Mouse (Mus musculus): ENCODE measurements around the gene Prx. TPM values are rescaled to one million over a fixed set of nuclear protein-coding genes. Genes with fewer than 3 reads are reported as not detected.
"Not testable (repeated sequence)": the region's sequence is repeated elsewhere in the genome, so short reads cannot be mapped to it uniquely, and the experiment has no call there.

Gene Prx
- polyA plus RNA-seq, 1 experiment from 2014 or later = 2.9 TPM

DNA sequence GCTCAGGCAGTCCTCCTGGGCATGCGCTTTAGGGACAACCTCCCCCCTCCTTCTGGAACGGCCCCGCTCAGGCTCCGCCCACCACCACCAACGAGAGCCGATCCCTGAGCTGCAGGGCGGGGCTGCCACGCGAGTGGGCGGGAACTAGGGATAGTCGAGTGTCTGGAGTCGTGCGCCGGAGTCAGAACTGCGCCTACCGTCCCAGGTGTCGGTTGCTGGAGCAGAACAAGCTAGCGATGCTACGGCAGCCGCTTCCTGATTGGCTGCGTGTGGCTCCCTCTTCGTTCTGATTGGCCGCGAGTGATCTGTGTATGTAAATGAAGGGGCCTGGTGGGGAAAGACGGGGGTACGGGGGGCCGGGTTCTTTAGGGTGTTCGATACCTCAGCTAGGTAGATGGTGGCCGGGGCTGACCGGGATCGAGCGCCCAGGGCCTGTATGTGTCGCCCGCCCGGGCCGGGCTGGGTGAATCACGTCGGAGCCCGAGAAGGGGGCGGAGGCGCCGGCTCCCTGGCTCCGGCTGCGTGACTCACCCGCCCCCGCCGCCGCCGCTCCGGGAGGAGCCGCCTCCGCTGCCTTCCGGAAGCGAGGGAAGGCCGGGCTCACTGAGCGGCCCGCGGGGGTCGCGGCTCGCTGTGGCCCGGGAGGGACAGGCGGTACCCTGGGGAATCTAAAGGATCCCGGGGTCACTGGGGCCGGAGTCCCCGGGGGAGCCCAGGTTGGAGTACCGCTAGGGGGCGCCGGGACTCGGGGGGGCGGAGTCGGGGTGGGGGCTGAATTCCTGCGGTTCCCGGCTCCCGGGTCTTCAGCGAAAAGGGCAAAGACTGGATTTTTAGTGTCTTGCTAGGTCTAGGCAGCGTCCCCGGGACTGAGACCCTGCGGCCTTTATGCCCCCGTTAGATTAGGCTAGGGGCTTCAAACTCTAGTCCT lies 12.1 kb upstream of the Prx start, which contains the start of gene Sertad1:
Gene Sertad1 (plus strand): TSS at position 141 of the 928 bp plus-strand sequence.
- Histone ChIP-seq H3K9ac (peak within 1 kb of the TSS; percentile 71), H3K4me3 (replicated peaks) (peak within 1 kb of the TSS; percentile 77), H3K27me3 (peaks cover 18% of the 10 kb centered on the region), H3K4me2 (peak within 1 kb of the TSS; percentile 65), H3K27ac (peak within 1 kb of the TSS; percentile 93), H3K9me3 (no peaks in the 10 kb centered on the region), H3K36me3 (replicated peaks) (no peaks in the 10 kb centered on the region), H3K4me1 (peaks cover 25% of the 10 kb centered on the region)
- under 1% methylated on average over 65 of the region's 80 CpGs for WGBS
- ATAC-seq (ENCODE audit: low FRiP score) = peak; percentile 97

DNA sequence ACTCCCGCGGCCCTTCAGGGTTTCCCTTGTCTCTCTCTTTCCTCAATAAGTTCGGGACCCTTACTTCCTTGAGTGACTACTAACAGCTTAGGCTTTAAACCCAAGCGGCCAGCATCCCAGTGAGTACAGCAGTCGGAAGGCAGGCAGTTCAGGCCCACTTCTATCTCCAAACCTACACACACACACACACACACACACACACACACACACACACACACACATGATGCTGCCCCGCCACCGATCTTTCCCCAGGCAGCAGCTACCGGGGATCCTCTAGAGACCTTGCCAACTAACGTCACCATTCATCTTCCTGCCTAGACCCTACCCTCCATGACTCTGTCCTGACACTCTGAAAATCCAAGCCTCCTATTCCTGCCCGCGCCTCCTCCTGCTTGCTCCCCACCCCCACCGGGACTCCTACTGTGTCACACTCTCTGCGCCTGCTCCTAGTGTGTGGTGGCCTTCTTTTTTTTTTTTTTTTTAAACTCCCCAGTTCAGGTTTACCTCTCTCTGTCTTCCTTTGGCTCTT lies 11.3 kb upstream of the Prx start:
- H3K9me3 ChIP-seq = no peaks in the 10 kb centered on the region
- peak overlapping the region; percentile 71 for H3K9ac ChIP-seq
- 2% methylated on average over 13 of the region's 13 CpGs for WGBS
- H3K27ac ChIP-seq = peak overlapping the region; percentile 93
- no peaks in the 10 kb centered on the region for H3K36me3 ChIP-seq (replicated peaks)
- peaks cover 18% of the 10 kb centered on the region for H3K27me3 ChIP-seq
- H3K4me3 ChIP-seq (replicated peaks) = peak overlapping the region; percentile 77
- peaks cover 25% of the 10 kb centered on the region for H3K4me1 ChIP-seq
- H3K4me2 ChIP-seq = peak overlapping the region; percentile 65
- no peak for ATAC-seq (ENCODE audit: low FRiP score)

- Histone ChIP-seq H3K4me1 (peaks cover 25% of the 10 kb centered on the region), H3K27me3 (peaks cover 18% of the 10 kb centered on the region), H3K4me3 (replicated peaks) (no peak overlapping the region), H3K4me2 (no peak overlapping the region), H3K9ac (no peak overlapping the region), H3K9me3 (no peaks in the 10 kb centered on the region), H3K36me3 (replicated peaks) (no peaks in the 10 kb centered on the region), H3K27ac (no peak overlapping the region)
- whole genome bisulfite sequencing = 91% methylated on average over 25 of the region's 25 CpGs
- ATAC-seq (ENCODE audit: low FRiP score) = no peak
Observed at GRCm38 (mm10) chr7:27489270-27489869, 9.8 kb upstream of the Prx start.

- 40% methylated on average over 4 of the region's 4 CpGs for WGBS
- Histone ChIP-seq H3K27ac (peak overlapping the region; percentile 77), H3K9ac (peak overlapping the region; percentile 66), H3K4me3 (replicated peaks) (peak overlapping the region; percentile 43), H3K4me2 (peak overlapping the region; percentile 64), H3K36me3 (replicated peaks) (no peaks in the 10 kb centered on the region), H3K4me1 (peaks cover 25% of the 10 kb centered on the region), H3K27me3 (peaks cover 16% of the 10 kb centered on the region), H3K9me3 (no peaks in the 10 kb centered on the region)
- ATAC-seq (ENCODE audit: low FRiP score) = no peak
Observed at GRCm38 (mm10) chr7:27490227-27490542, 8.9 kb upstream of the Prx start.

GRCm38 (mm10) chr7:27490543-27491329 lies 8.4 kb upstream of the Prx start:
- H3K4me1 ChIP-seq = peaks cover 25% of the 10 kb centered on the region
- under 1% methylated on average over 27 of the region's 33 CpGs for WGBS

DNA sequence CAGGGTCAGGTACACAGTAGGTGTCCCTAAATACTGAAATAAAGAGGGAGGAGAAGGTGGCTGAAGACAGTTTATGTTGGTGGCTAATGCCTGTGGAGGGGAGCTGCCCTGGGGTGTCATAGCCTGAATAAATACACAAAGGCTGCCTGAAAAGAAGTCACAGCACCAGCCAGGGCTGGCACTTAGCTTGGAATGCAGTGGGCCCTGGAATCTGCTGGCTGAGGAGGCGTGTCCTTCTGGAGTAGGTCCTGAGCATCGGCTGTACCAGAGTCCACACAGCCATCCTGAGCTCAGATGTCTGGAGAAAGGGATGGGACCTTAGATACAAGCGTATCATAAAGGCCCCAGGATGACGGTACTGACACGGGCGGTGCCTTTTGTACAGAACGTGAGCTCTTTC lies 7.3 kb upstream of the Prx start:
- Histone ChIP-seq H3K4me3 (replicated peaks) (no peak overlapping the region), H3K9ac (no peak overlapping the region), H3K4me1 (peaks cover 22% of the 10 kb centered on the region), H3K27me3 (peaks cover 12% of the 10 kb centered on the region), H3K36me3 (replicated peaks) (no peaks in the 10 kb centered on the region), H3K27ac (no peak overlapping the region), H3K4me2 (no peak overlapping the region), H3K9me3 (no peaks in the 10 kb centered on the region)
- ATAC-seq (ENCODE audit: low FRiP score) = no peak
- WGBS = 83% methylated on average over 7 of the region's 7 CpGs

More at GRCm38 (mm10) chr7:27490543-27491329, 8.4 kb upstream of the Prx start:
- Histone ChIP-seq H3K9me3 (no peaks in the 10 kb centered on the region), H3K4me3 (replicated peaks) (peak overlapping the region; percentile 43), H3K27me3 (peaks cover 12% of the 10 kb centered on the region), H3K27ac (peak overlapping the region; percentile 77), H3K9ac (peak overlapping the region; percentile 66), H3K36me3 (replicated peaks) (no peaks in the 10 kb centered on the region), H3K4me2 (peak overlapping the region; percentile 64)
- ATAC-seq (ENCODE audit: low FRiP score) = 0 out of 2 replicates have a peak, but pooled peaks have one; percentile 17

DNA sequence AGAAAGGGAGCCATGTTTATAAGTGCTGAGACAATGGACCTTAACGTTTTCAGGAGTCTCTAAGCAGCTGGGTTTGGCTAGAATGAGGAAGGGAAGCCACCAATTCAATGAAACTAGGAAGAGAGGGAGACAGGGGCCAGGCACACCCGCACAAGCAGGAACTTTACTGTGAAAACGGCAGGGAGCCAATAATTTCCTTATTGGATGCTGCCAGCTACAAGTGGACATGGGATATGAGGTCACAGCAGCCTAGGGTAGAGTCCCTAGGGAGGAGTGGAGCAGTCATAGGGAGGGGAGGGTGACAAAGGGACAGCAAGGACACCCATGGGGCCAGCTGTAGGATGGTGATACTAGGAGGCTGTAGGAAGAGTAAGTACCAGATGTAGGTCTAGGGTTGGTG lies 6.1 kb upstream of the Prx start:
- Histone ChIP-seq H3K9ac (no peak overlapping the region), H3K4me2 (no peak overlapping the region), H3K4me3 (replicated peaks) (no peak overlapping the region), H3K4me1 (peaks cover 16% of the 10 kb centered on the region), H3K36me3 (replicated peaks) (no peaks in the 10 kb centered on the region), H3K27ac (no peak overlapping the region), H3K27me3 (peaks cover 12% of the 10 kb centered on the region), H3K9me3 (no peaks in the 10 kb centered on the region)
- no peak for ATAC-seq (ENCODE audit: low FRiP score)
- WGBS = 82% methylated on average over 3 of the region's 3 CpGs

GRCm38 (mm10) chr7:27493450-27493849 lies 5.7 kb upstream of the Prx start:
- Histone ChIP-seq H3K4me2 (no peak overlapping the region), H3K9ac (no peak overlapping the region), H3K9me3 (no peaks in the 10 kb centered on the region), H3K36me3 (replicated peaks) (no peaks in the 10 kb centered on the region), H3K4me3 (replicated peaks) (no peak overlapping the region), H3K27me3 (peaks cover 12% of the 10 kb centered on the region), H3K4me1 (peaks cover 11% of the 10 kb centered on the region), H3K27ac (no peak overlapping the region)
- WGBS = 86% methylated on average over 5 of the region's 5 CpGs
- no peak for ATAC-seq (ENCODE audit: low FRiP score)

GRCm38 (mm10) chr7:27494659-27495367 lies 4.3 kb upstream of the Prx start:
- 88% methylated on average over 9 of the region's 9 CpGs for WGBS
- H3K27me3 ChIP-seq; H3K27ac ChIP-seq; H3K36me3 ChIP-seq (replicated peaks); H3K4me3 ChIP-seq (replicated peaks); H3K4me2 ChIP-seq; ATAC-seq (ENCODE audit: low FRiP score); H3K9ac ChIP-seq; H3K9me3 ChIP-seq: not testable (repeated sequence)
- H3K4me1 ChIP-seq = peaks cover 11% of the 10 kb centered on the region

DNA sequence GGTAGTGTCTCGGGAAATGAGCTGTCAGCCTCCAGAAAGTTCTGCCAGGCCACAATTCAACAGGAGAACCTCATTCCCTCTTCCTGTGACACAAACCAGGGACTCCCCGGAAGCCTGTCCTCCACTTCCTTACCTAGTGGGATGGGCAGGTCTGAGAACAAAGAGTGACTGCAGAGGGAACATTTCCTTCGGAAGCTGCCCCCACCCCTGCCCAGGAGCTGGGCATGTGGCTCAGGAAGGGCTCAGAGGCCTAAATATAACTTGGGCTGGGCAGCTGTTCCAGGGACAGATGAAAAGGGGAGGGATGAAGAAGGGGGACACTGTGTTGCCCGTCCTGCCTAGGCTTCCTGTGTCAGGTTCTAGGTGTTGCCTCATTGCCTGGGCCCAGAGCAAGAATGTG lies 2.5 kb downstream of the Prx start:
- ATAC-seq (ENCODE audit: low FRiP score) = no peak
- Histone ChIP-seq H3K4me2 (no peak overlapping the region), H3K36me3 (replicated peaks) (no peaks in the 10 kb centered on the region), H3K9ac (no peak overlapping the region), H3K4me1 (no peaks in the 10 kb centered on the region), H3K9me3 (no peaks in the 10 kb centered on the region), H3K27ac (no peak overlapping the region), H3K4me3 (replicated peaks) (no peak overlapping the region), H3K27me3 (no peaks in the 10 kb centered on the region)
- 80% methylated on average over 4 of the region's 4 CpGs for WGBS

GRCm38 (mm10) chr7:27506765-27507370 lies 7.7 kb downstream of the Prx start:
- peak overlapping the region; percentile 64 for H3K4me2 ChIP-seq
- peak overlapping the region; percentile 55; the same call in 1 of the 2 replicates for H3K4me3 ChIP-seq (replicated peaks)
- H3K27ac ChIP-seq = peak overlapping the region; percentile 97
- H3K27me3 ChIP-seq = no peaks in the 10 kb centered on the region
- 0 out of 2 replicates have a peak overlapping the region, but pooled peaks have one; percentile 68 for H3K9ac ChIP-seq
- no peaks in the 10 kb centered on the region for H3K36me3 ChIP-seq (replicated peaks)
- no peaks in the 10 kb centered on the region for H3K9me3 ChIP-seq
- 51% methylated on average over 9 of the region's 9 CpGs for WGBS
- no peak for ATAC-seq (ENCODE audit: low FRiP score)
- peaks cover 13% of the 10 kb centered on the region for H3K4me1 ChIP-seq
